Mouse (Mus musculus) thymus, postnatal 0 days (tissue): ENCODE data around the gene Rcor2. TPM values are rescaled to one million over a fixed set of nuclear protein-coding genes. Genes with fewer than 3 reads are reported as not detected.

ENCODE experiments used
- DNase-seq: peaks from one replicate; pipeline ENCODE4 v3.0.0-alpha.2; 2015; ENCODE audit warnings: low spot score
- polyA plus RNA-seq: library from polyadenylated mRNA; unstranded; fragments of >200 nt; fragmentation: Nextera tagmentation; extraction: Ambion mirVana; gene quantifications from 2 replicates; pipeline ENCODE4 v1.2.1, GENCODE M21; 2015

The Rcor2 gene
- polyA plus RNA-seq, 1 experiment from 2014 or later, result 8.1 TPM

DNA sequence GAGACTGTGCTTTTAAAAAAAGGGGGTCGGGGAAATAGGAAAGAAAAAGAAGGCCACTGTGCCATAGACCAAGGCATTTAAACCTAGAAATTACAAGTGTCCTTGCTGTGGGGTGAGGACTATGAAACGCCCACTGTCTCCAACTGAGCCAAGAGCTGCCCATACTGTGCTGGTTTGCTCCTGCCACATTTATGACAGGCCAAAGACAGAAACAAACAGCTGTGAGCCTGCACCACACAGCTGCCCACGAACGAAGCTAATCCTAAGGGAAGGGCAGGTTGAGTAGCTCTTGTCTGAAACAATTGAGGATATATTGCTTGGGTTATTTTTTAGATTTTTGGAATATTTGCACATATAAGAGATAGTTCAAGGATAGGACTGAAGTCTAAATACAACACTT is 49.7 kb downstream of the Rcor2 start:
- DNase-seq, result no peak

DNA sequence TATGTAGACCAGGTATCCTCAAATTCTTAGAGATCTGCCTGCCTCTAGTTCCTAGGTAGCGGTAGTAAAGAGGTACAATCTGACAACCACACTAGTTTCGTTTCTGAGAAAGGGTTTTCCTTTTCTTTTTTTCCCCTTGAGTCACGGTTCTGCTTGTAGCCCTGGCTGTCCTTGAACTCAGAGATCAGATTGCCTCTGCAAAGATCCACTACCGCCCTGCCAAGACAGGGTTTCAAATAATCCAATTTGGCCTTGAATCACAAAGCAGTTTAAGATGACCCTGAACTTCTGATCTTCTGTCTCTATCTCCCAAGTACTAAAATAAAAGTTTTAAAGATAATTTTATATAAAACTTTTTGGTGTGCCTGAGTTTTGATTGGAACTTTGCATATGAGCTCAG is 50.6 kb downstream of the Rcor2 start:
- no peak for DNase-seq

DNA sequence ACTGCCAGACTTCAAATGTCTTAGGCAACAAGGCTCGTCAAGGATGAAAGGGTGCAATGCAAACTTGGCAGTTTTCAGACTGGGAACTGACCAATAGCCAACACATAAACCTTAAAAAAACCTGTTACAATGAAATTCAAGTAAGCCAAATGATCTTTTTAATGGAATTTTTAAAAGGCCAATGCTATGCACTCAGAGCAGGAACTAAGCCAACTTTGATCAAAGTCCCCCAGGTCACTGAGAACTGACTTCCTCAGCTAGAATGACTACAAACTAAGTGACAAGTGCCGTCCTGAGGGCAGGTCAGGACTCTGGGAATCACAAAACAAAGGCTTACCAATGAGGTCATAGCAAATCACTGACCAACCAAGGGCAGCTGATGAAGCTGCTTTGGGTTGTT is 53.1 kb downstream of the Rcor2 start:
- no peak for DNase-seq

- no peak for DNase-seq
Observed at GRCm38 (mm10) chr19:7321391-7321790, 54.3 kb downstream of the Rcor2 start.

Other genes starting within 250 kb of the Rcor2 start
- 217 and 226 TPM in 2 replicates for gene Fermt3, start 247.9 kb upstream of the Rcor2 start, polyA plus RNA-seq
- gene Stip1, start 227.4 kb upstream of the Rcor2 start, polyA plus RNA-seq, result 149 and 196 TPM in 2 replicates
- 15.3 and 16.6 TPM in 2 replicates for gene Macrod1, start 210.5 kb upstream of the Rcor2 start, polyA plus RNA-seq
- 1.3 and 1.5 TPM in 2 replicates for gene Flrt1, start 161.6 kb upstream of the Rcor2 start, polyA plus RNA-seq
- gene Otub1, start 61.0 kb upstream of the Rcor2 start, polyA plus RNA-seq, result 166 TPM in 2 replicates
- 1,177 and 1,274 TPM in 2 replicates for gene Cox8a, start 49.7 kb upstream of the Rcor2 start, polyA plus RNA-seq
- 63.9 TPM in 2 replicates for gene Naa40, start 26.1 kb upstream of the Rcor2 start, polyA plus RNA-seq
- 48.1 and 65.1 TPM in 2 replicates for gene Mark2, start 74.5 kb downstream of the Rcor2 start, polyA plus RNA-seq
- gene Spindoc, start 115.7 kb downstream of the Rcor2 start, polyA plus RNA-seq, result 28.6 and 35.2 TPM in 2 replicates
- gene 2700081O15Rik, start 150.3 kb downstream of the Rcor2 start, polyA plus RNA-seq, result 5.8 and 7.1 TPM in 2 replicates
- 192 and 207 TPM in 2 replicates for gene Rtn3, start 216.0 kb downstream of the Rcor2 start, polyA plus RNA-seq
- 14.0 and 14.6 TPM in 2 replicates for gene Atl3, start 226.7 kb downstream of the Rcor2 start, polyA plus RNA-seq